Mouse (Mus musculus): ENCODE results near the gene Tnxb. TPM values are rescaled to one million over a fixed set of nuclear protein-coding genes. Genes with fewer than 3 reads are reported as not detected.

The Tnxb gene
- total RNA-seq, 2 experiments from 2014 or later, result 4.6 to 5.4 TPM

GRCm38 (mm10) chr17:34658591-34658990 is 11.7 kb upstream of the Tnxb start:
- no peak for DNase-seq (ENCODE audit: low spot score in 2 of 2)

DNA sequence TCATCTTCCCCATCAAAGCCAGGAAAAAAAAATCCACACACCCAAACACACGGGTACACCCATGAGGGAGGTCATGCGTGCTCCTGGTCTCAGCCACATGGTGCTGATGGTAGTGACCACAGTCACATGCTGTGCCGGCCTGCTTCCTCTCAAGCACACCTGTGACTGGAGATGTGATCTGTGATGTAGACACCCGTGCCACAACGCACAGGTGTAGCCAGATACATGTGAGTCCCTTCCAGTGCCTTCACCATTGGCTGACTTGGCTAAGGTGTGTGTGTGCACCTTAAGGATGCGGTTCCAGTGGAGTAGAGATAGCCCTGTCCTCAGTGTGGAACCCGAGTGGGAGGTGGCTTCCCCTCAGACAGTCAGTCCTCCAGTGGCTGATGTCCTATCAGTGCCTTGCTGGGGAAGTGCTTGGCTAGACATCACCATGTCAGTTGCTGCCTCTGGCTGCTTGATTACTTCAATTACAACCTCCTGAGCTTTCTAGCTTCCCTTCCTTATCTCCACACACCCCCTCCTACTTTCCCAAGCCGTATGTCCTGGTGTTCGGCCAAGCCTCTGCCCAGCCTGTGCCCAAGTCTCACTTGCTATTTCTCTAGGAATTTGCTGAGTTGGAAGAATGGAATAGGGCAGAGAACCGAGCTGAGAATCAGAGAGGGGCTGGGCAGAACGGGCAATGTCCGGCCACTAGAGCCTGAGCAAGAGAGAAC is 11.0 kb upstream of the Tnxb start:
- DNase-seq (ENCODE audit: low spot score in 2 of 2), result no peak

DNA sequence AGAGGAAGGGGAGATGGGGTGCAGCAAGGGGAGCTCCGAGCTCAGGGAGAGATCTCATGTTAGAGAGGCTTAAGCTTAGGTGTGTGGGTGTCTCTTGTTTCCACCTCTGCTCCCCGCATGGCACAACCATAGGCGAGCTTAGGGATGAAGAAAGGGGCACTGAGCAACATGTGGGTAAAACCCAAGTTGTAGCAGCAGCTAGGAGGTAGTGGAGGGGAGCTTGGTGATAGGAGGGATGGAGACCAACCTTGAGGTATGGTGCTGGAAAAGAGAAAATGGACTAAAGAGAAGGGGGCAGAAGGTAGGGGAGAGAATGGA is 10.5 kb upstream of the Tnxb start:
- DNase-seq (ENCODE audit: low spot score in 2 of 2), result no peak

DNA sequence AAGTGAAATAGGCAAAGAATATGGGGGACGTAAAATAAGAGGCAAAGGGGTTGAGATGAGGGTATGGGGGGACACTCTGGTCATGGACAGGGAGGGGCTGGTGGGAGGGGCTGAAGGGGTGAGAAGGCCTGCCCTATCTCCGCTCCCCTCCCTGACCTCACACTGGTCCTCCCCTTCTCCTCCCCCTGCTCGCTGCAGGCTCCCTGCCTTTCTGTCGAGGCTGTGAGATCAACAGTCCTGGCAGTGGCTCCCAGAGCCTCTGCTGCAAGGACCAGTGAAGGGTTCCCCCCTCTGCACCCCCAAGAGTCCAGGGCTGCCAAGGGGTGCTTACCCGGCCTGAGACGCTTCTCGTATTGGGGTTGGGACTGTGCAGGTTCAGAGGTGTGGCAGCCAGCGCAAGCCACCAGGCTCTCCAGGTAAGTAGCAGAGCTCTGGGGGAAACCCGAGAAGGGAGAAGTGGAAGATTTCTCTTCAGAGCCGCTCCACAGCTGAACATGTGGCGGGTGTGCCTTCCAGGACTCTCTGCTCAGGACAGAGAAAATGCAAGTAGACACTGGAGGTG is 10.0 kb upstream of the Tnxb start:
- no peak for DNase-seq (ENCODE audit: low spot score in 2 of 2)

GRCm38 (mm10) chr17:34661121-34661591 is 9.2 kb upstream of the Tnxb start:
- DNase-seq (ENCODE audit: low spot score in 2 of 2), result no peak

- no peak for DNase-seq (ENCODE audit: low spot score in 2 of 2)
These were observed 7.9 kb upstream of the Tnxb start for GRCm38 (mm10) chr17:34662468-34662867.

DNA sequence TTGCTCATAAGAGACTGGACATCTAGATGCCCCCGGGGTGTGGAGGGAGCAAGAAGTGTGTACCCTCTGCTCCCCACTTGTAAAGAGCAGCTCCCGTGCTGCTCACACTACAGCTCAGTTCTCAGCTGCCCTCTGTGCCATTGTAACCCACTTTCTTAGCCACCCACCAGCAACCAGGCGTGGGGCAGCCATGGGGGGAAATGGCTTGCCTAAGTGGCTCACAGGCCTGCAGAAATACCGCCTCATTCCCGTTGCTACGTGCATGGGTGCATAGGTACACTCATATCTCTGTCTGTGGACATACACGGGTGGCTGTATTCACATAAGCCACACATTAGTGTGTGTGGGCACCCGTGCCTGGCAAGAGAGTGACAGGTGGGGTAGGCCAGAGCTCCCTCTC is 7.4 kb upstream of the Tnxb start:
- no peak for DNase-seq (ENCODE audit: low spot score in 2 of 2)

DNA sequence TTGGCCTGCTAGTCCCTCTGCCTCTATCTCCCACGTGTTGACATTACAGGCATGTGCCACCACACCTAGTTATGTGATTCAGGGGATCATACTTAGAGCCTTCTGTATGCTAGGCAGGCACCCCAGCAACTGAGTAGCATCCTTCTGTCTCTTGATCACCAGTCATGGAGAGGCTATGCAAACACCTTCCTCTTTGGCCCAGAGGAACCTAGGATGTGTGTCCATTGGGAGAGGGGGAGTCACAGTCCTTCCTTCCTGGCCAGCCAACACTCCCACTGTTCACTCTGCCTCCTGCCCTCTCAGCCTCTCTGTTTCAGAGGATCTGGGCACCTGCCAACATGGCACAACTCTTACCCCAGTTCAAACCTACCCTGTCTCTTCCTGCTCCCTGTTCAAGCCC is 6.8 kb upstream of the Tnxb start:
- DNase-seq (ENCODE audit: low spot score in 2 of 2), result no peak

- DNase-seq (ENCODE audit: low spot score in 2 of 2), result no peak
These were observed 5.9 kb upstream of the Tnxb start for GRCm38 (mm10) chr17:34664472-34664871.

GRCm38 (mm10) chr17:34671151-34672066 is 1.1 kb downstream of the Tnxb start:
- DNase-seq (ENCODE audit: low spot score in 2 of 2), result no peak

GRCm38 (mm10) chr17:34672246-34672792 is 2.0 kb downstream of the Tnxb start:
- DNase-seq (ENCODE audit: low spot score in 2 of 2), result no peak

- no peak for DNase-seq (ENCODE audit: low spot score in 2 of 2)
These were observed 2.8 kb downstream of the Tnxb start for GRCm38 (mm10) chr17:34673139-34673538.

DNA sequence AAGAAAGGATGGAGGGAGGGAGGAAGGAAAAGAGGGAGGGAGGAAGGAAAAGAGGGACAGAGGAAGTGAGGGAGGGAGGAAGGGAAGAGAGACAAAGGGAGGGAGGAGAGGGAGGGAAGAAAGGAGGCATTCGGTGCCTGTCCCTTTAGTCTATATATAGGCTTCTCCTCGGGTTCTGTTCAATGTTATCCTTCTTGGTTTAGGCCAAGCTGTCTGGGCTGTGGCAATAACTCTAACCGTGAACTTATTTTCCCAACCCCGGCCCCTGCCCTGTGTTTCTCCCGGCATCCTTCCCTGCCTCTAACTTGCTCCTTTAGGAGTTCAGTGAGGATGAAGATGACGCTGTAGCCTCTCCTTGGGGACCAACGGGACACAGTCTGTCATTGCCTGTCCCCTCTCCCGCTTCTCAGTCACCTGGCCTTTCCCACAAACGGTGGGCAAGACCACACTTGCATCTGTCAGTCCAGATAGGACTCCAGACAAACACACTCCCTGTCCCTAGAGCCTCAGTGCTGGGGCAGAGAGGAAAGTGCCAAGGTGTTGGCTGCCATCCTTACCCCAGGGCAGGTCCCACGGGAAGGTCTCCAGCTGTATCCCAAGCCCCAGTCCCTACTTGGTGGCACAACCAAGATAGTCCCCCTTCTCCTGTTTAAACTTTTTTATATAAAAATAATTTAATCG is 4.3 kb downstream of the Tnxb start:
- DNase-seq (ENCODE audit: low spot score in 2 of 2), result no peak

GRCm38 (mm10) chr17:34675205-34676092 is 5.1 kb downstream of the Tnxb start:
- no peak for DNase-seq (ENCODE audit: low spot score in 2 of 2)

DNA sequence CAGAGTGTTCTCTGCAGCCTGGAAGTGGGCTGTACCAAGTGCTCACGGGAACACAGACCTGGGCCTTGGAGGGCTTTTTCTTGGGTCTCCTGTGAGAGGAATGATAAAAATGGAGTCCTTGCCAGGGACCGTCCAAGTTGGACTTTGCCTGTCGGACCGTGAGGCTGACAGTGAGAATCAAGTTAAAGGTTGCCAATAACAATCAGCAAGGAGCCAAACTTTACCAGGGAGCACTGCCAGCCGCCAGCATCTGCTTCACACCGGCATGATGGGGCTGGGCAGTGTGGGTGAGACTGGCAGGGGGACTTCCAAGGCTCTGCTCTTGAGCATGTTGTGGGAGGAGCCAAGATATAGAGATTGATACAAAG is 5.7 kb downstream of the Tnxb start:
- DNase-seq (ENCODE audit: low spot score in 2 of 2), result no peak

DNA sequence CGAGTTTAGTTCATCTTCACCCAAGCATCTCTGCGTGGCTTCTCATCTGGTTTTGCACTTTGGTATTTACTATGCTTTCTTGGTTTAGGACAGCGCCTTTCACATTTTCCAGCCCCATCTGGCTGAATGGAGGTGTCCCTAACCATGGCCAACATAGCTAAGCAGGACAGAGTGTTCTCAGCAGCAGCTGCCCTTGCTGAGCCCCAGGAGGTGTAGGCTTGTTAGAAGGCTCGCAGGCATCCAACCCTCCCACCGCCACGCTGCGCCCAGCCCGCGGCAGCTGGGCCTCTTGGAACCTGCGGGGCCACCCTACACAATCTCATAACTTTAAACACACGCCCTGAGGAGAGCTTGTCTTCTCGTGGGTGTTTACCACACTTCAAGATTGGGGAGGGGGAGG is 6.3 kb downstream of the Tnxb start:
- DNase-seq (ENCODE audit: low spot score in 2 of 2), result no peak

- no peak for DNase-seq (ENCODE audit: low spot score in 2 of 2)
These were observed 9.9 kb downstream of the Tnxb start for GRCm38 (mm10) chr17:34680191-34680590.

DNA sequence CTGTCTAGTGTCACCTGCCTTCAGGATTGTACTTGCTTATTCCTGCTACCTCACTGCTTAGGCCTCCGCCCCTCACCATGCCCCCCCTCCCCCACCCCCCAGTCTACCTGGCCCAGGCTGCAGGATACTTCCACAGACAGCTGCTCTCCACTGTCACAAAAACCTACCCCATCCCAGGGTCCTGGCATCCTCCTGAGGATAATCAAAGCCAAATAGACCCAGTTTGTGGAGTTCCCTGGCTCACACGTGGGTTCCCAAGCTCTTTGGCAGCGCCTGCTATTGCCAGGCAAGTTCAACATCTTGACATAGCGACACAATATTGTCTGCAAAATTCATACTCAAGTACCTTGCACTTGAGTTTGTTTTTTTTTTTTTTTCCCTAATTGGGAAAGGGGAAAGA is 10.3 kb downstream of the Tnxb start:
- DNase-seq (ENCODE audit: low spot score in 2 of 2), result no peak

- DNase-seq (ENCODE audit: low spot score in 2 of 2), result no peak
These were observed 10.8 kb downstream of the Tnxb start for GRCm38 (mm10) chr17:34681132-34681571.

GRCm38 (mm10) chr17:34681881-34682536 is 11.7 kb downstream of the Tnxb start:
- no peak for DNase-seq (ENCODE audit: low spot score in 2 of 2)
